Mouse (Mus musculus) CD4-positive, CD25-positive, alpha-beta regulatory T cell, adult 2 months (primary cell): ENCODE data around the gene Spock2.
"Not testable (repeated sequence)": the region's sequence is repeated elsewhere in the genome, so short reads cannot be mapped to it uniquely, and the experiment has no call there.

Experiments
- DNase-seq: peaks from one replicate; pipeline ENCODE4 v3.0.0-alpha.2; 2012; ENCODE audit warnings: low read depth, low spot score

The Spock2 gene

GRCm38 (mm10) chr10:60147510-60148047 lies 41.6 kb downstream of the Spock2 start:
- not testable (repeated sequence) for DNase-seq

- peak; percentile 91 for DNase-seq
These were observed 42.1 kb downstream of the Spock2 start for GRCm38 (mm10) chr10:60148087-60148486.

DNA sequence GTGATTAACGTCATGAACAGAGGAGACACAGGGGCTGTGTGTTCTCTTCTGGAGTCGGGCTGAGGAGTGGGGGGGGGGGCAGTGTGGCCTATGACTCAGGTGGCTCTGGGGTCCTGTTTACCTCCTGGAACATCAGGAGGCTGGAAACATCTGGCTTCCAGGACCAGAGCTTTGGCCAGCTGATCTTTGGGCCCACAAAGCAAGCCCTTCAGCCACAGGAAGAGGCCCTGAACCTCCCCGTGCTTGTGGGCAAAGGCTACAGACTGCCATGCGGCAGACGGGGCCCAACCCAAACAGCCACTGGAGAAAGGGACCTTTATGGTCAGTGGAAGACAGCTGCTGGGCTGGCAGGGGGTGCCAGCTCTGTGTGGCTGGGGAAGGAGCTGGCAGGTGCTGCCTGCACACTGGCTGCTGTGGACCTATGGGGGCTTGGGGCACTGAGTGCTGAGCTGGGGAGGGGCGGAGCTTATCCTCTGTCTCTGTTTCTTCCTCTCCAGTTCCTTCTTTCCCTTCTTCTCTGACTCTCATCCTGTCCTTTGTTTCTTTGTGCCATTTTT lies 45.2 kb downstream of the Spock2 start:
- DNase-seq, result no peak

GRCm38 (mm10) chr10:60156016-60156415 lies 50.0 kb downstream of the Spock2 start:
- DNase-seq, result no peak

GRCm38 (mm10) chr10:60158144-60158543 lies 52.1 kb downstream of the Spock2 start:
- DNase-seq, result no peak

- not testable (repeated sequence) for DNase-seq
These were observed 55.4 kb downstream of the Spock2 start for GRCm38 (mm10) chr10:60161397-60161796.

DNA sequence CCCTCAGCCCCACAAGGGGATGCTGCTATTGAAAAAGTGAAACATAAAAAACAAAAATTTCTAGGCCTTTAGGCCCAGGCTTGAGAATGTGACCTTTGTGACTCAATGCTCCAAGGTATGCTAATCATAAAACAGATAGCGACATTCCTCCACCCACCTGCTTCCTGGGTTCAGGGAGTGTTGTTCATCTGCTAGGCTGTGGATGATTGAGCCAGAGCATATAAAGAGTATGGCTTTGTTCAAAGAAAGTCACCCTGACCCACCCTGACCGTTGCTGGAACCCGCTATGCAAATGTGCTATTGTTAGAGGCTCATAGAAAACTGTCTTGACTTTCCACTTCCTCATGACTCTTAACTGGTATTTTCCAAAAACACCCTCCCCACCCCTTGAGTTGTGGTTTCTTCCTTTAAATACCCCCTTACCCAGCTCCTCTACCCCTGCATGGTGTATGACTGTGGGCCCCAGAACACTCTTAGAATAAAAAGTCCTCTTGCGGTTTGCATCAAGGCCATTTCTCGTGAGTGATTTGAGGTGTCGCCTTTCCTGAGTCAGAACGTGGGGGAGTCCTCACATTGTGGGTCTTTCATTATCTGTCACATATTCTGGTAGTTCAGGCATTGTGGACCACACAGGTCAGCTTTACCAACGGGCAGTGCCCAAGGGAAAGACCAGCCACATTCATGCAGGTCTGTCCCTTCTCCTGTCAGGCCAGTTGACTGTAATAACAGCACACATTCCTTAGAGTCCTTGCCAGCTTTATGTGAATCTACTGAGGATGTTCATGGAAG lies 56.4 kb downstream of the Spock2 start:
- not testable (repeated sequence) for DNase-seq

GRCm38 (mm10) chr10:60162973-60163255 lies 56.9 kb downstream of the Spock2 start:
- no peak for DNase-seq

DNA sequence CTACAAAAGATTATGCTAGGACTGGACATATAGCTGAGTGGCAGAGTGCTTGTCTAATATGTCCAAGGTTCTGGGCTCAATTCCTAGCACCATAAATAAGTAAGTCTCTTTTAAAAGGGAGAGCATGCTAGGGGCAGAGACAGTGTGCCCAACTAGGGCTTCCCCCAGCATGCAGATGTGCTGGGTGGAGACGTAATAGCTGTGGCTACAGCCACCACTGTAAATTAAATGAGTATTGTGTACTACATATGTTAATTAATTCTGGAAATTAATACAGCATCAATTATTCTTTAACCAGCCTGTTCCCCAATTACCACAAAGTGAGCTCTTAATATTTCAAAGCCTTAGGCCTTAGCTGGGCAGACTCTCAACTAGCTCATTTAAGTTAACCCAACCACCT lies 58.9 kb downstream of the Spock2 start:
- no peak for DNase-seq

DNA sequence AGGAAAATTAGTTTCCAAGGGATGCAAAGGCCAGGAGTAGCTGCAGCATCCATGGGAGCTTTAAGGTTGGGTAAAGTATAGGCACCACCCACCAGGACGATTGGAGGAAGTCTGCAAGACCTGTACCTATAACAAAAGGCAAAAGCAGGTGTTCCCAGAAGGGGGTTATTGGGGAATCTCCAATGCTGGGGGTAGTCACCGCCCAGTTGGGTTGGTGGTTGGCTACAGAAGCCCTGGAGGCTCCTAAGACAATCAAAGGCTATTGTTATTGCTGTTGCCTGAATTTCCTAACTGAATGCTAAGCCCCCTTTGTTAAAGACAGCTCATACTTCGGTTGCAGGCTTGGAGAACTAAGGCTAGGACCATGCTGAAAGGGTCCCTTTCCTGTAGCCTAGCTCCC lies 60.0 kb downstream of the Spock2 start:
- DNase-seq, result no peak

DNA sequence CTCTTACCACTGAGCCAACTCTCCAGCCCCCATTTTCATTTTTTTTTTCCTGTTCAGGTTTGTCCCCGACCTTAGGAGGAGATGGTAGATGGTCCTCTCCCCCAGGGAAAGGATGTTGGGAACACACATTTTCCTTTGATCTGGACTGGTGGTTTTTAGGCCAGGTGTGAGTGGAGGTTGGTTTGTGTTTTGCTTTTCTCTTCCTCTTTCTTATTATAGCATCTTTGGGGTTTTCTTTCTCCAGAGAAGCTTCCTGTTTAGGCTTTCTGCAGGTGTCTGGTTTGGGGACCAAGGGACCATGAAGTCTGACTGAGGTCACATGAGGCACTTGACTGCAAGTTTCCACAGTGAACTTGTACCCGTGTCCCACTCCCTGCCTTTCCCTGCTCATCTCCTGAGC lies 62.3 kb downstream of the Spock2 start:
- DNase-seq, result no peak

DNA sequence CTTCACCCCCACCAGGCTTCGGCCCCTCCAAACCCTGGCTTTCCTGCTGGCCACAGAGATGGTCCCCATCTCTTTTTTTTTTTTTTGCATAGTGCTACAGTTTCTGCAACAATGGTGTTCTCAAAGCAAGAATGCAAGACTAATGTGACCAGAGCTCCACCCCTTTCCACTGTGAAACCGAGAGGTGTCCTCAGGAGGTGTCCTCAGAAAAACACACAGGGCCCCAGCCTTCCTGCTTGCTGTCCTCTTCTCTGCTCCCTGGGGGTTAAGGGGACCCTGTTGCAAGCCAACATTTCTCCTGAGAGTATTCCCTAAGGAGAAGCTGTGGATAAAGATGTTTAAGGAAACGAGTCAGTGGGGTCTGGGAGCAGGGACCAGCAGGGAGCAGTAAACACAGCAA lies 62.9 kb downstream of the Spock2 start:
- DNase-seq, result no peak

- DNase-seq, result no peak
These were observed 64.5 kb downstream of the Spock2 start for GRCm38 (mm10) chr10:60170326-60171089.

DNA sequence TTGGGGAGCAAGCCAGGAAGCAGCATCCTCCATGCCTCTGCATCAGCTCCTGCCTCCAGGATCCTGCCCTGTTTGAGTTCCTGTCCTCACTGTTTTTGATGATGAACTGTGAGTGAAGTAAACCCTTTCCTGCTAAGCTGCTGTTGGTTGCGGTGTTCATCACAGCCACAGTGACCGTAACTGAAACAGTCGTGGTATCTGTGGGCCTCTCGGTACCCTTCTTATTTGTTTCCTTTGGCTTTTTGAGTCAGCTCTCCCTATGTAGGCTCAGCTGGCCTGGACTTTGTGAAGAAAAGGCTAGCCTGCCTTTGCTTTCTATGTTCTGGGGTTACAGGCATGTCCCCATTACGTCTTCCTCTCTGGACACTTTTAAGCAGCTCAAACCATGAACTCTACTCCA lies 65.3 kb downstream of the Spock2 start:
- no peak for DNase-seq

DNA sequence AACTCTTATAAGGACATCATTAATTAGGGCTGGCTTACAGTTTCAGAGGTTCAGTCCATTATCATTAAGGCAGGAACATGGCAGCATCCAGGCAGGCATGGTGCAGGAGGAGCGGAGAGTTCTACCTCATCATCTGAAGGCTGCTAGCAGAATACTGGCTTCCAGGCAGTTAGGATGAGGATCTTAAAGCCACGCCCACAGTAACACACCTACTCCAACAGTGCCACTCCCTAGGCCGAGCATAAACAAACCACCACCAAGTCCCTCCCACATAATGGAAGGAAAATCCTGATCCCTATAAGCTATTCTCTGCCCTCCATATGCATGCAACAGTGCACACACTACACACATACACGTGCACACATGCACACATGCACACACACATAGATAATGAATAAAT lies 66.3 kb downstream of the Spock2 start:
- DNase-seq, result no peak

- DNase-seq, result no peak
These were observed 67.0 kb downstream of the Spock2 start for GRCm38 (mm10) chr10:60173035-60173434.

GRCm38 (mm10) chr10:60174506-60174905 lies 68.5 kb downstream of the Spock2 start:
- no peak for DNase-seq

- DNase-seq, result not testable (repeated sequence)
These were observed 69.3 kb downstream of the Spock2 start for GRCm38 (mm10) chr10:60175306-60175705.
